Mouse (Mus musculus) large intestine, adult 2 months (tissue): ENCODE results near the gene Rrp1. TPM values are rescaled to one million over a fixed set of nuclear protein-coding genes. Genes with fewer than 3 reads are reported as not detected.
A peak's percentile ranks its signal among the peaks of the same experiment; 100 is the strongest.
"Not testable (repeated sequence)": the region's sequence is repeated elsewhere in the genome, so short reads cannot be mapped to it uniquely, and the experiment has no call there.

Source experiments
- DNase-seq: peaks from one replicate; pipeline ENCODE4 v3.0.0-alpha.2; 2012; ENCODE audit warnings: low read depth, low spot score
- WGBS: fragments of 180-500 bp; shearing (Covaris S2); methylation state at CpG from one replicate; pipeline ENCODE4 v1.1.7; 2018; 5-methylcytosine and 5-hydroxymethylcytosine counted together
- polyA plus RNA-seq: library from polyadenylated mRNA; depleted of rRNA; stranded (reverse); fragments of >200 nt; gene quantifications from 2 replicates; pipeline ENCODE4 v1.2.3, GENCODE M21; 2012

Rrp1 gene
- polyA plus RNA-seq, 1 experiment, result 47.5 TPM

DNA sequence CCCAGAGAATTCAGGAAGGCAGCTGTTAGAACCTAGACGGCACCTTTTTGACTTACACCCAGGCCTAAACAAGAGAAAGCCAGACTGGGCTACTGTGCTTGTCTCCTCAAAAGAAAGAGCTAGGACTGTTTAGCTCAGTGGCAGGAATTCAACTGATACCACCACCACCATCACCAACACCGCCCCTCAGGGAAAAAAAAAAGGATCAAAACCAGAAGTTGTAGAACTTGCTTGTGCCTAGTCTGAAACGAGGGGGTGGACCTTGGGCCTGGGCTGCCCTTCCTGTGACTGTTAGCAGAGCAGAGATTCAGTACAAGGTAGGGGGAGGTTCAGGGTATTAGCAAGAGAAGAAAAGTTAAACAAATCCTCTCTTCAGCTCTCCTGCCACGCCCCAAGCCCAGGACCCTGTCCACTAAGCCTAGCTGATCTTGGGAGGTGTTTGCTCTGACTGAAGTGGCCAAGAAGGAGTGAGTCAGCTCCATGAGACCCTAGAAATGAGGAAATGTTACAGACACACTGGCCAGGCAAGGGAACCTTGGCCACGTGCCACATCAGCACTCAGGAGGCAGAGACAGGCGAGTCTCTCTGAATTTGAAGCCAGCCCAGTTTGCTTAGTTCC lies 13.4 kb upstream of the Rrp1 start:
- 37% methylated on average over 6 of the region's 6 CpGs for WGBS
- DNase-seq, result no peak

- WGBS, result 1% methylated on average over 40 of the region's 40 CpGs
- no peak for DNase-seq
Measured at GRCm38 (mm10) chr10:78425181-78426041, 12.6 kb upstream of the Rrp1 start, which contains the start of gene Cstb. Cstb (plus strand) TSS chr10:78425669.

GRCm38 (mm10) chr10:78422614-78423013 lies 9.8 kb upstream of the Rrp1 start:
- no peak for DNase-seq
- 93% methylated on average over 3 of the region's 3 CpGs for WGBS

- WGBS, result 81% methylated on average over 2 of the region's 2 CpGs
- DNase-seq, result no peak
Measured at GRCm38 (mm10) chr10:78420929-78421328, 8.1 kb upstream of the Rrp1 start.

DNA sequence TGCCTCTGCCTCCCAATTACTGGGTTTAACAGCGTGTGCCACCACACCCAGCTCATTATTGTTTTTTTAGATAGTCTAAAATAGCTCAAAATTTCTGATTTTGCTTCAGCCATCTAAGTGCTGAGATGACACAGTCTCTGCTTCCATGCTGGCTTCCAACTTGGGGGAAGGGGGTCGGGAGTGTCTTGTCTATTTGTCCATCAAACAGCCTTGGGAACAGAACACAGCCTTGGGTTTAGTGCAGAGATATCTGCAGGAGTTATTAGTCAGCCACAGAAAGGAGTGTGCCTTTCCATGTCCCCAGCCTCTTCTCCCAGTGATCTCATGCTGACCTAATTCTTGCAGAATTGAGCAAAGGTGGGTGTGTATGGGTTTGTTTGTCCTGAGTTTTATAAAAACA lies 5.9 kb upstream of the Rrp1 start:
- 73% methylated on average over 2 of the region's 2 CpGs for WGBS
- DNase-seq, result no peak

GRCm38 (mm10) chr10:78417888-78418287 lies 5.0 kb upstream of the Rrp1 start:
- WGBS, result 61% methylated on average over 5 of the region's 5 CpGs
- no peak for DNase-seq

GRCm38 (mm10) chr10:78414936-78415335 lies 2.1 kb upstream of the Rrp1 start:
- 83% methylated on average over 3 of the region's 4 CpGs for WGBS
- DNase-seq, result not testable (repeated sequence)

- DNase-seq, result no peak
- 31% methylated on average over 7 of the region's 7 CpGs for WGBS
Measured at GRCm38 (mm10) chr10:78413152-78413520, 293 bp upstream of the Rrp1 start.

DNA sequence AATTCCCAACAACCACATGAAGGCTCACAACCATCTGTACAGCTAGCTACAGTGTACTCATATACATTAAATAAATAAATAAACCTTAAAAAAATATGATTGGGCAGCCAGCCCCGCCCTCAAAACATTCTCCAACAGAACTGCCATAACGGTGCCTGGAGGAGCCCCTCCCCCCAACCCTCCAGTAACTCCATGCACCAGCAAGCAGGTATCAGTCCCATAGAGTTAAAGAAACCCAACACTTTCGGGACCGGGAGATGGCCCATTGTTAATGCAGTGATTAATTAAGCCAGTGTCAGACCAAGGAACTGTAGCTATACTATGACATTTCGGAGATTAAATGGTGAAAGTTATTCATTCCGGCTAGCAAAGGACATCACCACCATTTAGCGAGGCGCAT lies 992 bp downstream of the Rrp1 start:
- 8% methylated on average over 8 of the region's 8 CpGs for WGBS

GRCm38 (mm10) chr10:78409035-78409788 lies 3.6 kb downstream of the Rrp1 start:
- 84% methylated on average over 9 of the region's 9 CpGs for WGBS
- DNase-seq, result no peak

More for the DNA sequence above, 992 bp downstream of the Rrp1 start:
- no peak for DNase-seq

DNA sequence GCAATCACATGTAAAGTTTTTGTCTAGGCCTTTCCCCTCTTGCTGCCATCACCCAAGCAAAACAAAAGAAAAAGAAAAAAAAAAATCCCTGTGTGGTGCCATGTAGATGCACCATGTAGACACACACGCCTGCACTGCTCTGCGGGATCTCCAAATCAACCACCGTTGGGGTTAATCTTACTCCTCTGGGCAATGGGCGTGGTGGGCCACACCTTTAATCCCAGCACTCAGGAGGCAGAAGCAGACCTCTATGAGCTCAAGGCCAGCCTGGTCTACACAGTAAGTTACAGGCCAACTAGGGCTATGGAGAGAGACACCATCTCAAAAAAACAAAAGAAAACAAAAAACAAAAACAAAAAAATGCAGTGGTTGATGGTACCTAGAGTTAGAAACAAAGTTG lies 5.7 kb downstream of the Rrp1 start:
- 76% methylated on average over 4 of the region's 4 CpGs for WGBS
- no peak for DNase-seq

- WGBS, result 91% methylated on average over 6 of the region's 6 CpGs
- DNase-seq, result no peak
Measured at GRCm38 (mm10) chr10:78406152-78406551, 6.7 kb downstream of the Rrp1 start.

- DNase-seq, result no peak
- 92% methylated on average over 14 of the region's 14 CpGs for WGBS
Measured at GRCm38 (mm10) chr10:78402301-78402922, 10.4 kb downstream of the Rrp1 start.

DNA sequence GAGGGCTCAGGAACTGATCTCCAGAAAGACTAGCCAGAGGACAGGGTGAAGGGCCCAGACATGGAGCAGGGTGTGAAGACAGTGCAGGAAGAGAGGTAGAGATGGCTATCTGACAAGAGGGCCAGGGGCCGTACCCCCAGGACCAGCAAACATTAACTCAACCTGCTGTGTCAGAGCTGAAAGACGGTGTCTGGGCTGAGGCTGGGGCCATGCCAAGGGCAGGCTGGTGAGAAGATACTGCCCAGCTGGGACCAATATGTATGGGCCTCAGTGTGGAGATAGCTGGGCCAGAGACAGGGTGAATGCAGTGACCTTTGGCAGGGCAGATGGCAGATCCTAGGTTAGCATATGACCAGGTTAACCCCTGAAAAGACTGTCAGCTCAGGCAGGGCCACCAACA lies 11.7 kb downstream of the Rrp1 start:
- no peak for DNase-seq
- WGBS, result 89% methylated on average over 2 of the region's 2 CpGs

- no peak for DNase-seq
- 46% methylated on average over 17 of the region's 17 CpGs for WGBS
Measured at GRCm38 (mm10) chr10:78399090-78399657, 13.7 kb downstream of the Rrp1 start.

- 62% methylated on average over 4 of the region's 4 CpGs for WGBS
- no peak for DNase-seq
Measured at GRCm38 (mm10) chr10:78396625-78396885, 16.3 kb downstream of the Rrp1 start.

DNA sequence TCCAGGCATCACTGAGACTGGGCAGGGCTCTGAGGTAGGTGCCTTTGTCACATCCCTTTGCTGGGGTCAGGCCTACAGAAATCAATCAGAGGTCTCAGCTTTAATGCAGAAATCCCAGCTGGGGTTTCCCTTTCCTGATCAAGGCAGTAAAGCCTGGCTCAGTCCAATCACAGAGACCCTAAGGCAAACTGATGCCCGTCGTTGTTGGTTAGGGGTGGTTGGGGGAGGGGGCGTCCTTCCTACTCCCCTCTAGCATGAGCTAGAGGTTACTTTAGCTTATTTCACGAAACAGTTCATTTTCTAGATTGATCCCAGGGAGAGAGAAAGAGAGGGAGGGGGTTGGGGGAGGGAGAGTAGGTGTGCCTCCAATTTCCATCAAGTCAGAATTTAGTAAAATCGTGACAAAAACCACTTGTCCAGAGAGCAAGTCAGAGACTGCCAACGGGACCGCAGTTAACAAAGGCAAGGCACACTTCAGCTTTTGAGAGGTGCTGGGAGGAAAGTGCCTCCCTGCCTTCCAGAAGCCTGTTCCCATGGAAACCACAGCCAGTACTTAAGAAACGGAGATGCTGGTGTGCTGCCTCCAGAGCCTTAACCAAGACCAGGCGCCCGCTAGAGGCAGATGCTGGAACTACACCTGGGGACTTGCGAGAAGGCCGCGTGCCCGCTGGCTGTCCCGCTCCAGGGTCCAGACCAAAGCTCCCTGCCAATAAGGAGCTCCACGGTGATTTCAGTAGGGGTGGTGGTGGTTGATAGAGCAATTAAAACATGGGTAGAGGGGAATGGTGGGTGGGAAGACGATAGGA lies 16.8 kb downstream of the Rrp1 start:
- peak; percentile 56 for DNase-seq
- 16% methylated on average over 17 of the region's 17 CpGs for WGBS

DNA sequence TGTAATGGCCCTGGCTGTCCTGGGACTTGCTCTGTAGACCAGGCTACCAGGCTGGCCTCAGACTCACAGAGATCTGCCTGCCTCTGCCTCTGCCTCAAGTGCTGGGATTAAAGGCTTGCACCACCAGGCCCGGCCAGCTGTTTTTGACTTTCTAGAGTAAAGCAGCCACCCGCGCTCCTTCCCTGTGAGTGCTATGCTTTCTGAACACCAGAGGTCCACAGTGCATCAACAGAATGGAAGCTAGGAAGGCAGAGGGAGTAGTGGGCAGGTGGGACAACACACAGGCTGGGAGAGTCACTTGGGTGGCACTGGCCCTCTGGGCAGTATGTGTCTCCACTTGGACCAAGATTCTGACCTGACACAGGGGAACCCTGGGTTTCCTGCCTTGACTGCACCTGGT lies 17.5 kb downstream of the Rrp1 start:
- WGBS, result 96% methylated on average over 3 of the region's 3 CpGs
- no peak for DNase-seq

DNA sequence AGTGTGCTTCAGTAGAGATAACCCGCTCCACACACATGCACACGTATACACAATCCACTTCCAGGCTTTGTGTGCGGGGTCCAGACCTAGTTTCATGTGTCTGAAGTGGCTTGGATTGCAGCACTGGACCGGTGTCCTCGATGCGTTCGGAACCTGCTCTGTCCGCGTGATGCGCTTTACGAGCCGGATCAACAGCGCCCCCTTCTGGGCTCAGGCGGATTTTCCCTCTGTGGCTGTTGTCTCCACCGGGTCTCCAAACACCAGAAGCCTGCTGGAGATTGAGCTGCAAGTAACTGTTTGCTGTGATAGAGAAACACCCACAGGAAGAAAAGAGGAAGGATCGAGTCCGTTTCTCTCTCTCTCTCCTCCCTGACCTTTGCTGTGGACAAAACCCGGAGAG lies 20.8 kb downstream of the Rrp1 start:
- 4% methylated on average over 18 of the region's 18 CpGs for WGBS
- DNase-seq, result peak; percentile 28
